ENCODE assay signal across 8 mouse cellular contexts in the genomic region with DNA sequence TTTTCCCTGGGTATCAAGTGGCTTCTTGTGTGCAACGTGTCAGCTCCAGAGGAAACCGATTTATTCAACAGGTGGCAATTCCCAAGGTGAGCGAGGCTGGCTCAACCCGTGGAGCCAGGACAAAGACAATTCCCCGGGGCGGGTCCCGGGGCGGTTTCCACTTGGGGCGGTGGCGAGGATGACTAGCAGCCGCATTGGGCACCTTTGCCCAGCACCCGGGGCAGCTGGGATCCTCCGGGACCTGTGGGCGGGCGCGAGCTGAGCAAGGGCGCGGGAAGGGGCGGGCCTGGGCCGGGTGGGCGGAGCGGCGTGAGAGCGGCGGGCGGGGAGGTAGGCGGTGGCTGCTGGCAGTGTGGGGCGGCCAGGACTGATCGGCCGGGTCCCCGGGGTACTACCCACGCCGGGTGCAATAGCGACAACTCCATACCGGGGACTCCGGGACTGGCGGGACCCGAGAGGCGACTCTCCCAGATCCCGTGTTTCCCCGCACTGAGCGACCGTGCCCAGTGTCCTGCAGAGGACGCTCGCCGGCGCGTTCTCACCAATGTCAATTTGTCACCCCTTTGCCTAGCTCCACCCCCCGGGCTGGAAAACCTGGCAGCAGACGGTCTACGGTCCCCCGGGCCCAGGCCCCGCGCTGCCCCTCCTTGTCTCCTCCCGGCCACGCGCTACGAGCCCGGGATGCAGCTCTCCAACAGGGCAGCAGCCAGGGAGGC. TPM values are rescaled to one million over a fixed set of nuclear protein-coding genes. Genes with fewer than 3 reads are reported as not detected.
DNase-seq lines count a peak whose midpoint lies in the region; ATAC-seq lines count a peak whose summit lies in the region.

No protein-coding gene starts in this region.

- intact Hi-C loops in left cerebral cortex, postnatal 10 days (cut with DNase I) = no loop called here

- DNase-seq in adipocyte (ENCODE audit: low spot score) = peak; percentile 68
- peak; percentile 88 to 90 for DNase-seq in gastrocnemius, adult 8-10 months (ENCODE audit: low spot score in 2 of 2)
- peak; percentile 92 for DNase-seq in induced T-regulatory cell, adult 2 months (ENCODE audit: low read depth)
- peak; percentile 66 to 91 for DNase-seq in left cerebral cortex, postnatal 10 days (ENCODE audit: extremely low spot score in 1 of 2, low spot score in 2 of 2)
- peak; percentile 71 for DNase-seq in right cerebral cortex, postnatal 14 days
- peak; percentile 78 to 87 for DNase-seq in urinary bladder, postnatal 36 days (ENCODE audit: low spot score in 2 of 2)

- ATAC-seq in common myeloid progenitor, adult 5-6 weeks (replicated peaks; ENCODE audit: low read depth, poor library complexity, severe bottlenecking) = peak; percentile 68
- peak; percentile 72 for ATAC-seq in megakaryocyte progenitor cell, adult 5-6 weeks (replicated peaks; ENCODE audit: poor library complexity)

RNA-seq across cellular contexts. Expression of a gene that starts 19.8 kb away (rescaled TPM):
- total RNA-seq in common myeloid progenitor, adult 5-6 weeks (2017) = 2.0 and 3.1 TPM in 2 replicates
- 1 to 10 TPM; 3.3 to 5.2 (median 4.1) TPM for total RNA-seq in gastrocnemius, adult 8-10 months (2022)
- total RNA-seq in left cerebral cortex, postnatal 10 days (2021) = 1 to 10 TPM; 4.1 to 4.6 TPM
- total RNA-seq in megakaryocyte progenitor cell, adult 5-6 weeks (2015) = 3.2 and 3.3 TPM in 2 replicates
- 2.8 and 3.1 TPM in 2 replicates for total RNA-seq in megakaryocyte progenitor cell, adult 5-6 weeks (2017)

RNA-seq across cellular contexts. Expression of a gene that starts 50.0 kb away (rescaled TPM):
- total RNA-seq in common myeloid progenitor, adult 5-6 weeks (2017) = 0.14 TPM in 1 of 2 replicates, not detected in the other
- total RNA-seq in gastrocnemius, adult 8-10 months (2022) = 10 to 100 TPM in 2 of 4 experiments, 1 to 10 TPM in 2; 3.3 to 14.7 (median 9.6) TPM
- under 1 TPM; 0.08 to 0.09 TPM for total RNA-seq in left cerebral cortex, postnatal 10 days (2021)
- not detected in 2 replicates for total RNA-seq in megakaryocyte progenitor cell, adult 5-6 weeks (2015)
- not detected in 2 replicates for total RNA-seq in megakaryocyte progenitor cell, adult 5-6 weeks (2017)

Comparison
In these comparisons a context has a peak if more than half of its experiments do, and no peak if none do; other contexts are left out.
1. Peak in every context shown above with its lines: DNase-seq and ATAC-seq.